ENCODE assay signal across 9 mouse cellular contexts in the genomic region with DNA sequence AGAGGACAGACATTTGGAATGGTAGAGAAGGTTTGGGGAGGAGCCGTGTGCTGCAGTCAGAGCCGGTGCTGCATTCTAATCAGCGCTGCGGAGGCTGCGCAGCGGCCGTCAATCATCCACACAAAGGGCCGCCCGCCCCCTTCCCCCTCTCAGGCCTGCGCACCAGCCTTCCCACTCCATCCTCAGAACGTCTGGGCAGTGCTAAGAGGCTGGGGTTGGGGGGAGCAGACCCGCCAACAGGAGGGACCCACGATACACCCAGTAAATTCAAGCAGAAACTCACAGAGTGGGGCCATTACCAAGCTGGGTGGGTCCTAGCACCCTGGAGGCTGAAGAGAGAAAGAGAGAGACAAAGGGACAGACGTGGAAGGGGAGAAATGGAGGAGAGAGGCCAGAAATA. TPM values are rescaled to one million over a fixed set of nuclear protein-coding genes. Genes with fewer than 3 reads are reported as not detected.
DNase-seq lines count a peak whose midpoint lies in the region; ATAC-seq lines count a peak whose summit lies in the region.
"Had no signal": no experiment of that assay in that cellular context is flagged by ENCODE, and none has a peak within 500 bp of the region (broad histone marks: within the 10 kb centered on the region; RNA-seq: fewer than 3 reads in every experiment).

No protein-coding gene starts in this region.

- peak; percentile 80 to 85 for DNase-seq in right cerebral cortex, postnatal 10 days (ENCODE audit: low spot score in 2 of 2)
- no peak for DNase-seq in right cerebral cortex, adult 18-20 months
- DNase-seq in limb, embryonic 11.5 days (ENCODE audit: low spot score): peak; percentile 67
- DNase-seq in retina, embryonic 14.5 days (ENCODE audit: low spot score): peak; percentile 58
- DNase-seq in kidney, postnatal 10 days: no peak
- no peak for DNase-seq in ovary, postnatal 36 days (ENCODE audit: low spot score)
- no peak for DNase-seq in spleen, postnatal 14 days (ENCODE audit: low spot score in 2 of 2)

- H3K4me1 ChIP-seq in forebrain, embryonic 12.5 days: peaks cover 57% of the 10 kb centered on the region
- peaks cover 36% of the 10 kb centered on the region for H3K4me1 ChIP-seq in limb, embryonic 11.5 days (ENCODE audit: control insufficient read depth, insufficient read depth, low read length)

- H3K9ac ChIP-seq in forebrain, embryonic 12.5 days: peak overlapping the region; percentile 41
- peak overlapping the region; percentile 28; the same call in 1 of the 2 replicates for H3K9ac ChIP-seq in limb, embryonic 11.5 days (ENCODE audit: low read length)
- H3K9ac ChIP-seq: liver, embryonic 14.5 days had no signal

- peaks cover 86% of the 10 kb centered on the region for H3K27me3 ChIP-seq in forebrain, embryonic 12.5 days
- peaks cover 28% of the 10 kb centered on the region; the same call in 1 of the 2 replicates for H3K27me3 ChIP-seq in limb, embryonic 11.5 days (ENCODE audit: control insufficient read depth, insufficient read depth, low read length)

- 0 out of 2 replicates have a peak overlapping the region, but pooled peaks have one; percentile 5 for H3K4me3 ChIP-seq in forebrain, embryonic 12.5 days (replicated peaks)
- no peak overlapping the region for H3K4me3 ChIP-seq in limb, embryonic 11.5 days (ENCODE audit: low read depth, low read length)

- WGBS in forebrain, embryonic 12.5 days: under 1% methylated on average over 14 of the region's 14 CpGs
- 2% methylated on average over 14 of the region's 14 CpGs for WGBS in limb, embryonic 11.5 days

- H3K9me3 ChIP-seq in forebrain, embryonic 12.5 days: no peaks in the 10 kb centered on the region
- H3K9me3 ChIP-seq in limb, embryonic 11.5 days (ENCODE audit: control insufficient read depth, low read length): no peaks in the 10 kb centered on the region

- ATAC-seq in forebrain, embryonic 12.5 days (ENCODE audit: low FRiP score): peak; percentile 80
- ATAC-seq in limb, embryonic 11.5 days (ENCODE audit: insufficient number of reproducible peaks, low FRiP score, low TSS enrichment, low read depth): no peak

- H3K4me2 ChIP-seq in forebrain, embryonic 12.5 days: peak overlapping the region; percentile 39
- peak overlapping the region; percentile 15; the same call in 1 of the 2 replicates for H3K4me2 ChIP-seq in limb, embryonic 11.5 days (ENCODE audit: low read depth, severe bottlenecking)

- H3K36me3 ChIP-seq in forebrain, embryonic 12.5 days (replicated peaks): no peaks in the 10 kb centered on the region
- no peaks in the 10 kb centered on the region for H3K36me3 ChIP-seq in limb, embryonic 11.5 days (ENCODE audit: control insufficient read depth, insufficient read depth, low read length)

- peak overlapping the region; percentile 76 for H3K27ac ChIP-seq in forebrain, embryonic 12.5 days
- H3K27ac ChIP-seq in limb, embryonic 11.5 days (replicated peaks; ENCODE audit: low read depth, low read length): no peak overlapping the region
- H3K27ac ChIP-seq: liver, embryonic 14.5 days had no signal

RNA-seq across cellular contexts. Expression of a gene that starts 22.0 kb away (rescaled TPM):
- polyA plus RNA-seq in forebrain, embryonic 12.5 days (2016; fragmentation: Nextera tagmentation; extraction: Ambion mirVana): 38.8 and 42.7 TPM in 2 replicates
- 34.4 and 36.4 TPM in 2 replicates for polyA plus RNA-seq in limb, embryonic 11.5 days (2014; fragmentation: Nextera tagmentation; extraction: Ambion mirVana)

Comparison
In these comparisons a context has a peak if more than half of its experiments do, and no peak if none do; other contexts are left out.
1. DNase-seq: peak in right cerebral cortex, postnatal 10 days (2 of 2), limb, embryonic 11.5 days (single experiment) and retina, embryonic 14.5 days (single experiment); none in right cerebral cortex, adult 18-20 months (single experiment), kidney, postnatal 10 days (single experiment), ovary, postnatal 36 days (single experiment) and spleen, postnatal 14 days (0 of 2).